Mouse (Mus musculus): Measurements from ENCODE around the gene Fmnl2.

Gene Fmnl2

DNA sequence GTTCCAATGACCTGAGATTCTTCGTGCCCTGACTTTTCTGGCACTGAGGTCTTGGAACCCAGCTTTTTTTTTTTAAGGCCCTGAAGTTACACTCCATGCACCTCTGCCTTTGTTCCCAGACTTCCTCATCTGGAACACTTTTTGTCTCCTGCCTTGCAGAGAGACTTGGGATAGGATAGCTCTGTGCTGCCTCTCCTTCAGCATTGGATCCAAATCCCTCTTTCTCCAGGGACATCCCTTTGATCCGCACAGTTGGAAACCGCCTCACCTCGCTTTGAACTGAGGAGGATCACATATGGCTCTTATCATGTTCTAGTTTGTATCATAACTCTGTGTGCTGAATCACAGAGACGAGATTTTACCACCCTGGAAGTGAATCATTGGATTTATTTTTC lies 172.8 kb downstream of the Fmnl2 start:
- DNase-seq (ENCODE audit: low read depth, low spot score), result no peak

GRCm38 (mm10) chr2:53038253-53038652 lies 180.6 kb downstream of the Fmnl2 start:
- DNase-seq (ENCODE audit: low read depth, low spot score), result no peak

- DNase-seq (ENCODE audit: low read depth, low spot score), result no peak
Measured at GRCm38 (mm10) chr2:53038737-53039136, 181.1 kb downstream of the Fmnl2 start.

GRCm38 (mm10) chr2:53047031-53047430 lies 189.4 kb downstream of the Fmnl2 start:
- no peak for DNase-seq (ENCODE audit: low read depth, low spot score)

- DNase-seq (ENCODE audit: low read depth, low spot score), result no peak
Measured at GRCm38 (mm10) chr2:53047749-53048387, 190.2 kb downstream of the Fmnl2 start.

GRCm38 (mm10) chr2:53050376-53050775 lies 192.7 kb downstream of the Fmnl2 start:
- no peak for DNase-seq (ENCODE audit: low read depth, low spot score)

DNA sequence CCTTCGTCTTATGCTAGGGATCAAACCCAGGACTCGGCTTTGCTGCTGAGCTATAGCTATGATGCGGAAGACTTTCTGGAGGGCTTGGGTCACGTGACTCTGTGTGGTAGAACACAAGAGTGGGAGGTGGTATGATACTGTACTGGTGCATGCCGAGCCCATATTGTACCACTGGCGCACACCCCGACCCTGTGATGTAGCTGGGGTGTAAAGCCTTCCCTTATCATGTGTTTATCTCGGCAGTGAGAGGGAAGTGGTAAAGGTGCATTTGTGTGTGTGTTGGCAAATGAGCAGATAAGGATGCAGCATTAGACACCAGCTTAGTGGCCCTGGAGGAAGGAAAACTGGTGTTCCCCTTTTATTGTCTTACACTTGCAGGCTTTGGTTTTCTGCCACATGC lies 193.8 kb downstream of the Fmnl2 start:
- DNase-seq (ENCODE audit: low read depth, low spot score), result no peak

GRCm38 (mm10) chr2:53053714-53054113 lies 196.1 kb downstream of the Fmnl2 start:
- no peak for DNase-seq (ENCODE audit: low read depth, low spot score)

- no peak for DNase-seq (ENCODE audit: low read depth, low spot score)
Measured at GRCm38 (mm10) chr2:53056556-53056955, 198.9 kb downstream of the Fmnl2 start.

GRCm38 (mm10) chr2:53057291-53057690 lies 199.6 kb downstream of the Fmnl2 start:
- no peak for DNase-seq (ENCODE audit: low read depth, low spot score)

DNA sequence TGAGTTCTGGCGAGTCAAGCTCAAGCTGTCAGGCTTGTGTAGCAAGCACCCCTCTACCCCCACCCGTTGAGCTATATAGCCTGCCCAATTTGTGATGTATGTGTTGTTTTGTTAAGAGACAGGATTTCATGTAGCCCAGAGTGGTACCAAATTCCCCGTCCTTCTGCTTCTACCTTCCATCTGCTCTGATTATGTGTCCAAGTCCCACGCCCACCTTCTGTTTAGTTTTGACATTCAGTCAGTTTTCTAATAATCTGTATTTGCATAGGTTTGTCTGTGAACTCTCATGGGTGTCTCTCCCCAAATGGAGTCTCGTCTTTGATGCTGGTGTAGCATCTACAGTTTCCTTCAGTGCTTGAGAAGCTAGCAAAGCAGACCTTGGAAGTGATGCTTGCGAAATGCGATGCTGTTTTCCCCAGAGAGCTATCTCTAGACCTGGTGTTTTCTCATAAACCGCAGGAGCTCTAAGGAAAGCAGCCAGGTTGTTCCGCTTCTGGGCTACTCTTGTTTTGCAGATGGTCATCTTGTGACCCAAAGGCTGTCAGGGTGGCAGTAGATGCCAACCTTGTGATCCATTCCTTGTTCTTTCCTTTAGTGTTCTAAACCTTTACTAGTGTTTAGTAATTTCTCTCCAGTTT lies 203.8 kb downstream of the Fmnl2 start:
- no peak for DNase-seq (ENCODE audit: low read depth, low spot score)

DNA sequence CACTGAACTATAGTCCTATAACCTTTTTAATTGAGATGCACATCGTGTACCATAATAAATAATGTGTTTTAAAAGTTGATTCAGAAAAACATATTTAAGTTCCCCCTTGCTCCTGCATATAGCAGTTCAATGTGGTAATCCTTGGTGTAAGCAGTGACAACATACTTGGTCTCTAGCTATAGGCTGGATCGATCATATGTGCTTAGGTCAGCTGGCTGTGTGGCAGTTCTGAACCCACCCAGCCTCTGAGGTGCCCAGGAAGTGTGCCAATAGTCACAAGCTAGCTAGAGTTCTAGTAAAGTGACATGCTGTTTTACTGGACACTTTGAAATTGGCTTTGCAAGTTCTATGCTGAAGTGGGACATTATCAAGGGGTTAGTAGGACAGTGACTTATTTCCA lies 209.3 kb downstream of the Fmnl2 start:
- no peak for DNase-seq (ENCODE audit: low read depth, low spot score)

DNA sequence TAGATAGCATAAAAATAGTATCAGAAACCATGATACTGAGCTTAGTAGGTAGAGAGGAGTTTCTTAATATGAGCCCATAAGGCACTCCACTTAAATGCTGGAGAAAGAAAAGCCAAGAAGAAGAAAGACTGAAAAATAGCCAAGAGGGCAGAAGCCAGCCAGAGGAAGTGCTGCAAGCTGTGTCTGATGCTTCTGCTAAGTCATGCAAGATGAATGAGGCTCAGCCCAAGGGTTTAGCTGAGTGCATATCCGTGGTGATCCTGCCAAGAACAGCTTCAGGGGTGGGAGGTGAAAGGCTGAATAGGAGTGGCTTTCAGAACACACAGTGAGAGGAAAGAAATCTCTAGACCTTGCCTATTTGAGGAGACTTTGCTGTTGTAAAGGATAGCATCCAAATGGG lies 212.9 kb downstream of the Fmnl2 start:
- no peak for DNase-seq (ENCODE audit: low read depth, low spot score)

- DNase-seq (ENCODE audit: low read depth, low spot score), result no peak
Measured at GRCm38 (mm10) chr2:53079693-53080286, 222.1 kb downstream of the Fmnl2 start.

- no peak for DNase-seq (ENCODE audit: low read depth, low spot score)
Measured at GRCm38 (mm10) chr2:53082045-53082444, 224.4 kb downstream of the Fmnl2 start.

DNA sequence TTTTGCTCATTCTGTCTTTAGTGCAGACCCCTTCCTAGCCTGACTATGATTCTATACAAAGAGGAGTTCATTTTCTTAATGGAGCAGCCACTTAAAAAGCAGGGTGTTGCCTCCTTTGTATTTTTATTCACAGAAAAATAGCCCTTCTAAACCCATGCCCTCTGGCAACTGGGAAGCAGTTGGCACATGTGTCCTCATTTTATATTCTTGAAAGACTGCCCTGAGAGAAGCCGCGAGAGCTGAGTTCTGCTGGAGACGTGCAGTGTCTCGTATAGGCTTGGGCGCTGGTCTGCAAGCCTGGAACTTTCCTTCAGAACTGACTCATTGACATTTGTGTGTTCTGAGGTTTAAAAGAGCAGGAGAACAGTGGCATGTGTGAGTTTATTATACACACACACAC lies 224.8 kb downstream of the Fmnl2 start:
- no peak for DNase-seq (ENCODE audit: low read depth, low spot score)

GRCm38 (mm10) chr2:53083241-53083640 lies 225.6 kb downstream of the Fmnl2 start:
- peak; percentile 29 for DNase-seq (ENCODE audit: low read depth, low spot score)

DNA sequence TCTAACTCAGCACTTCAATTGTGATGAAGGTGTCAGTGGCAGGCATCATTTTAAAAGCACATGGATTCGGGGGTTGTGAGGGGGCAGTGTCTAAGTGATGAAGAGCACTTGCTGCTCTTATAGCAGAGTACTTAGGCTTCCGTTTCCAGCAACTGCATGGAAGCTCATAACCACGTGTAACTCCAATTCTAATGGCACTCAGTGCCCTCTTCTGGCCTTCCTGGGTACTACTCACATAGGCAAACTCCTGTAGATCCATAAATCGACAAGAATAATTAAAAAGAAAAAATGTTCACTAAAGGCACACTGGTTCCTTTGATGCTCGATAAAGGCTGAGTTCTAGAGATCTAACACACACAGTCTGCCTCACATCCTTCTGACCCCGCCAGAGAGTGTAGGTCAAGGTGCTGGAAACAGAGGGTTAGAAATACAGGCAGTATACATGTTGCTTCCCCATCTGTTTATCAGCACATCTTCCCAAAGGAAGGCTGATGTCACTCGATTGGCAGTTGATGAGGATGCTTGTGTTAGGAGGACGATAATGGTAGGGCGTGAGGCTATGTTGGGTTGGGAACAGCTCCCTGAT lies 228.1 kb downstream of the Fmnl2 start:
- peak; percentile 56 for DNase-seq (ENCODE audit: low read depth, low spot score)

GRCm38 (mm10) chr2:53088744-53089143 lies 231.1 kb downstream of the Fmnl2 start:
- DNase-seq (ENCODE audit: low read depth, low spot score), result no peak

GRCm38 (mm10) chr2:53095031-53095430 lies 237.4 kb downstream of the Fmnl2 start:
- DNase-seq (ENCODE audit: low read depth, low spot score), result no peak

DNA sequence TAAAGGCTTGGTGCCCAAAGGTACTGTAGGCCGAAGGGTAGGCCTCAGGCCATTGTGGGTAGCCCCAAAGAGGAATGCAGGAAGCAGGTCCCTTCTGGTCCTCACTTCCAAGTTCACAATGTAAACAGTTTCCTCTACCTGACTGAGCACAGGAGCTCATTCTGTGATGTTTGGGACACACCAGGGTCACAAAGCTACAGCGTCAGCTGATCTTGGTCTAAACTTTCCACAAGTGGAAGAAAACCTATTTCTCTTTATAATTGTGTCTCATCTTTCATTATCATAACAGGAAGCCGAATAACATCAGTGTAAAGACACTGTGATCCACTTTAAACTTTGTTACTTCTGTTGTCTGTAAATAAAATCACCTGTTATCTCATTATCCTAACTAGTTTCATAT lies 237.8 kb downstream of the Fmnl2 start:
- DNase-seq (ENCODE audit: low read depth, low spot score), result no peak

DNA sequence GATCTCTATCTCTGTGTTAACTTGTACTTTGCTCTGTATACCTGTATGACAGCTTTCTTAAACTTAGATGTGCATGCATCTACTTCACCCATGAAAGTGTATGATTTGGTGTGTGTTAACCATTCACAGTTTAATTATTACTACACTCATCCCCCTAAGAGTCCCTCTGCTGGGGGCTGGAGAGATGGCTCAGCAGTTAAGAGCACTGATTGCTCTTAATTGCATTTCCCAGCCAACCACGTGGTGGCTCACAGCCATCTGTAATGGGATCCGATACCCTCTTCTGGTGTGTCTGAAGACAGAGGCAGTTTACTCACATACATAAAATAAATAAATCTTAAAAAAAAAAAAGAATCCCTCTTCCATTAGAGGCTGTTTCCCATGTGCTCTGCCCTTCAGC lies 242.4 kb downstream of the Fmnl2 start:
- DNase-seq (ENCODE audit: low read depth, low spot score), result no peak

Measured in A20 (cell line).